Mouse (Mus musculus): ENCODE results near the gene Sirt4. TPM values are rescaled to one million over a fixed set of nuclear protein-coding genes. Genes with fewer than 3 reads are reported as not detected.
A peak's percentile ranks its signal among the peaks of the same experiment; 100 is the strongest.

Gene Sirt4
- polyA plus RNA-seq, 1 experiment, result not detected

GRCm38 (mm10) chr5:115482390-115483265 lies 1.9 kb downstream of the Sirt4 start:
- peaks cover 17% of the 10 kb centered on the region for H3K4me1 ChIP-seq (ENCODE audit: control insufficient read depth, insufficient read depth, low read length)
- H3K4me3 ChIP-seq (ENCODE audit: insufficient read depth, low read depth, low read length), result no peak overlapping the region
- 45% methylated on average over 38 of the region's 38 CpGs for WGBS
- H3K27ac ChIP-seq (ENCODE audit: insufficient read depth, low read depth, low read length), result no peak overlapping the region
- TF ChIP-seq CTCF (IDR thresholded peaks at IDR 0.05; ENCODE audit: insufficient read depth, low read depth, low read length) (no peak), POLR2A (IDR thresholded peaks at IDR 0.05; ENCODE audit: insufficient read depth, low read depth, low read length) (no peak)

GRCm38 (mm10) chr5:115480101-115480500 lies 4.4 kb downstream of the Sirt4 start:
- 50% methylated on average over 27 of the region's 27 CpGs for WGBS
- no peak overlapping the region for H3K4me3 ChIP-seq (ENCODE audit: insufficient read depth, low read depth, low read length)
- peaks cover 27% of the 10 kb centered on the region for H3K4me1 ChIP-seq (ENCODE audit: control insufficient read depth, insufficient read depth, low read length)
- H3K27ac ChIP-seq (ENCODE audit: insufficient read depth, low read depth, low read length), result no peak overlapping the region
- TF ChIP-seq CTCF (IDR thresholded peaks at IDR 0.05; ENCODE audit: insufficient read depth, low read depth, low read length) (no peak), POLR2A (IDR thresholded peaks at IDR 0.05; ENCODE audit: insufficient read depth, low read depth, low read length) (no peak)

- H3K27ac ChIP-seq (ENCODE audit: insufficient read depth, low read depth, low read length), result no peak overlapping the region
- H3K4me3 ChIP-seq (ENCODE audit: insufficient read depth, low read depth, low read length), result no peak overlapping the region
- H3K4me1 ChIP-seq (ENCODE audit: control insufficient read depth, insufficient read depth, low read length), result peaks cover 27% of the 10 kb centered on the region
- no peak for TF ChIP-seq CTCF (IDR thresholded peaks at IDR 0.05; ENCODE audit: insufficient read depth, low read depth, low read length)
- TF ChIP-seq POLR2A (IDR thresholded peaks at IDR 0.05; ENCODE audit: insufficient read depth, low read depth, low read length), result no peak
- WGBS, result 70% methylated on average over 15 of the region's 15 CpGs
These were observed 5.0 kb downstream of the Sirt4 start for GRCm38 (mm10) chr5:115479561-115479960.

- H3K4me3 ChIP-seq (ENCODE audit: insufficient read depth, low read depth, low read length), result peak overlapping the region; percentile 50
- no peak overlapping the region for H3K27ac ChIP-seq (ENCODE audit: insufficient read depth, low read depth, low read length)
- H3K4me1 ChIP-seq (ENCODE audit: control insufficient read depth, insufficient read depth, low read length), result peaks cover 14% of the 10 kb centered on the region; the same call in 1 of the 2 replicates
- WGBS, result 40% methylated on average over 12 of the region's 12 CpGs
- no peak for TF ChIP-seq CTCF (IDR thresholded peaks at IDR 0.05; ENCODE audit: insufficient read depth, low read depth, low read length)
- no peak for TF ChIP-seq POLR2A (IDR thresholded peaks at IDR 0.05; ENCODE audit: insufficient read depth, low read depth, low read length)
These were observed 8.3 kb downstream of the Sirt4 start for GRCm38 (mm10) chr5:115476107-115476727.

GRCm38 (mm10) chr5:115475337-115476106 lies 9.0 kb downstream of the Sirt4 start:
- Histone ChIP-seq H3K4me1 (ENCODE audit: control insufficient read depth, insufficient read depth, low read length) (peaks cover 17% of the 10 kb centered on the region; the same call in 1 of the 2 replicates), H3K27ac (ENCODE audit: insufficient read depth, low read depth, low read length) (no peak overlapping the region), H3K4me3 (ENCODE audit: insufficient read depth, low read depth, low read length) (peak overlapping the region; percentile 50)
- WGBS, result 10% methylated on average over 22 of the region's 22 CpGs
- TF ChIP-seq POLR2A (IDR thresholded peaks at IDR 0.05; ENCODE audit: insufficient read depth, low read depth, low read length) (peak; percentile 29; the same call in 1 of the 2 replicates), CTCF (IDR thresholded peaks at IDR 0.05; ENCODE audit: insufficient read depth, low read depth, low read length) (no peak)

GRCm38 (mm10) chr5:115474174-115474828 lies 10.2 kb downstream of the Sirt4 start:
- TF ChIP-seq POLR2A (IDR thresholded peaks at IDR 0.05; ENCODE audit: insufficient read depth, low read depth, low read length) (no peak), CTCF (IDR thresholded peaks at IDR 0.05; ENCODE audit: insufficient read depth, low read depth, low read length) (no peak)
- no peak overlapping the region for H3K4me3 ChIP-seq (ENCODE audit: insufficient read depth, low read depth, low read length)
- 75% methylated on average over 22 of the region's 22 CpGs for WGBS
- H3K4me1 ChIP-seq (ENCODE audit: control insufficient read depth, insufficient read depth, low read length), result peaks cover 13% of the 10 kb centered on the region; the same call in 1 of the 2 replicates
- H3K27ac ChIP-seq (ENCODE audit: insufficient read depth, low read depth, low read length), result no peak overlapping the region

- TF ChIP-seq POLR2A (IDR thresholded peaks at IDR 0.05; ENCODE audit: insufficient read depth, low read depth, low read length) (no peak), CTCF (IDR thresholded peaks at IDR 0.05; ENCODE audit: insufficient read depth, low read depth, low read length) (no peak)
- Histone ChIP-seq H3K4me1 (ENCODE audit: control insufficient read depth, insufficient read depth, low read length) (peaks cover 13% of the 10 kb centered on the region; the same call in 1 of the 2 replicates), H3K27ac (ENCODE audit: insufficient read depth, low read depth, low read length) (no peak overlapping the region), H3K4me3 (ENCODE audit: insufficient read depth, low read depth, low read length) (no peak overlapping the region)
- WGBS, result 69% methylated on average over 10 of the region's 10 CpGs
These were observed 11.3 kb downstream of the Sirt4 start for GRCm38 (mm10) chr5:115473191-115473590.

All from olfactory bulb, adult 2 months (tissue).